Mouse (Mus musculus) testis, adult 2 months (tissue): ENCODE data around the gene Blm. TPM values are rescaled to one million over a fixed set of nuclear protein-coding genes. Genes with fewer than 3 reads are reported as not detected.
A peak's percentile ranks its signal among the peaks of the same experiment; 100 is the strongest.

Source experiments
- H3K27ac ChIP-seq: fragments of 200-500 bp; 2 replicates; pipeline ENCODE4 v1.5.1; 2012; ENCODE audit warnings: low read depth, low read length; ENCODE audit not compliant: control insufficient read depth, insufficient read depth
- H3K27me3 ChIP-seq: fragments of 200-500 bp; 2 replicates; pipeline ENCODE4 v1.6.1; 2012; ENCODE audit warnings: mild to moderate bottlenecking, low read length, moderate library complexity; ENCODE audit not compliant: control insufficient read depth, insufficient read depth
- H3K36me3 ChIP-seq: fragments of 200-500 bp; 2 replicates; pipeline ENCODE4 v1.6.1; 2012; ENCODE audit warnings: mild to moderate bottlenecking, low read length; ENCODE audit not compliant: control insufficient read depth, insufficient read depth
- H3K4me1 ChIP-seq: fragments of 200-500 bp; 2 replicates; pipeline ENCODE4 v1.6.1; 2012; ENCODE audit warnings: low read length; ENCODE audit not compliant: control insufficient read depth, insufficient read depth
- H3K4me3 ChIP-seq: fragments of 200-500 bp; 2 replicates; pipeline ENCODE4 v1.5.1; 2012; ENCODE audit warnings: low read depth, mild to moderate bottlenecking, low read length, moderate library complexity, mixed read lengths; ENCODE audit not compliant: control insufficient read depth
- CTCF ChIP-seq: fragments of 200-500 bp; IDR thresholded peaks from 2 replicates; pipeline ENCODE4 v1.5.1; 2012; ENCODE audit warnings: low read depth, mild to moderate bottlenecking, inconsistent platforms, low read length, moderate library complexity; ENCODE audit not compliant: control insufficient read depth, insufficient read depth, insufficient replicate concordance
- POLR2A ChIP-seq: fragments of 200-500 bp; IDR thresholded peaks from 2 replicates; pipeline ENCODE4 v1.6.1; 2012; ENCODE audit warnings: low read depth, mild to moderate bottlenecking, inconsistent platforms, low read length, moderate library complexity; ENCODE audit not compliant: control insufficient read depth
- polyA plus RNA-seq: library from polyadenylated mRNA; depleted of rRNA; stranded (reverse); fragments of >200 nt; gene quantifications from 2 replicates; pipeline ENCODE4 v1.2.3, GENCODE M21; 2012

Blm gene
- polyA plus RNA-seq, 1 experiment, result 7.0 TPM

GRCm38 (mm10) chr7:80445492-80445891 is 89.4 kb downstream of the Blm start:
- Histone ChIP-seq H3K36me3 (no peaks in the 10 kb centered on the region), H3K27me3 (no peaks in the 10 kb centered on the region), H3K4me1 (no peaks in the 10 kb centered on the region), H3K4me3 (no peak overlapping the region), H3K27ac (0 out of 2 replicates have a peak overlapping the region, but pooled peaks have one; percentile 19)
- TF ChIP-seq CTCF (no peak), POLR2A (no peak)

- Histone ChIP-seq H3K4me3 (no peak overlapping the region), H3K27ac (no peak overlapping the region), H3K4me1 (no peaks in the 10 kb centered on the region), H3K27me3 (no peaks in the 10 kb centered on the region), H3K36me3 (no peaks in the 10 kb centered on the region)
- no peak for TF ChIP-seq CTCF
- TF ChIP-seq POLR2A, result no peak
Observed at GRCm38 (mm10) chr7:80444401-80445249, 90.3 kb downstream of the Blm start.

DNA sequence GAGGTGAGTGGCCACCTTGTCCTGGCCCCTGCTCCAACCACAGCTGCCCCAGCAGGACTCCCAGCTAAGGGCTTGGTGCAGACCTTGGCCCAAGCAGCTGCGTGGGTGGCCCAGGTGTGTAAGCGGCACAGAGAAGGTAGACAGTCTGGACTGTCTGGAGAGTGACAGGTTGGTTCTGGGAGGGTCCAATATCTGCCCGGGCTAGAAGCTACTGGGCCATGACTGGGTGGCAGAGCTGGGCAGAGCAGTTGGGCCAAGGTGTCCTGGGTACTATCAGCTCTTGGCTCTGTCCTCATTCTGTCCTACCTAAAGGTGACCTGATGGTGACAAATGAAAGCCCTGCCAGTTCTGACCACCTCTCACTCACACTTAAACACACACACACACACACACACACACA is 91.8 kb downstream of the Blm start:
- TF ChIP-seq CTCF (no peak), POLR2A (no peak)
- no peaks in the 10 kb centered on the region for H3K27me3 ChIP-seq
- no peak overlapping the region for H3K4me3 ChIP-seq
- H3K27ac ChIP-seq, result no peak overlapping the region
- H3K4me1 ChIP-seq, result peaks cover 6% of the 10 kb centered on the region
- H3K36me3 ChIP-seq, result no peaks in the 10 kb centered on the region

DNA sequence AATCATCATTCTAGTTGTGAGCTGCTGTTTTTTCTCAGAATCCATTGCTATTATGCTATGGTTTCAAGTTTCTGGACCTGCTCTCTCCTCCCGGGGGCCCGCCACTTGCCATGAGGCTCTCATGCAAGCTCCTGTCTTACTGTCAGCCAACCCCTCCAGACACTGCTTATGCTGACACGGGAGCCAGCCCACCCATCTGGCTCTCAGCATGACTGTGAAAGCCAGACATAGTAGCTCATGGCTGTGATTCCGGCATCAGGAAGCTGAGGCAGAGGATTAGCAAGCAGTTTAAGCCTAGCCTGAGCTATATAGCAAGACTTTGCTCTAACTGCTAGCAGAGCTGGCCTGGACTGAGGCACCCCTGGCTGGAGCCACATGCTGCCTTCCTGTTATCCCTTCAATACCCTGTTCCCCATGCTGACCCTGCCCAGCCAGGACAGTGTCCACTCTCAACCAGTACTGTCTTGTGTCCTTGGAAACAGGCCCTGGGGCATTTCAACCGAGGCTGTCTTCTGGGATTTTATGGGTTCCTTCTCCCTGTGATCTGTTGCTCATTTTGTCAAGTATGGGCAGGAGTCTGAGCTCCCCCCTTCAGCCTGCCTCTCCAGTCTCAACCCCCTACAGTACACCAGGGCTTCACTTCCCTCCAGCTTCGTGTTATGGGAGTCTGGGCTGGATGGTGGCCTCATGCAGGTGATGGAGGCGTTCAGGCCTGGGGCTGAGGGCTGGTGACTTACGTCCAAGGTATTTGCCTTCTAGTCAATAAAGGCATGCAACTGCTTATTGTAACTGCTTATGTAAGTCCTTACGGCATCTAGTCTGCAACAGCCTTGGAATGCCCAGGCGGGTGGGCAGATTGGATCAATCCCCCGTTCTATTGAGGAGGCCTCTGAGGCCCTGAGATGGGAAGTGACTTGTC is 92.7 kb downstream of the Blm start:
- Histone ChIP-seq H3K27ac (no peak overlapping the region), H3K4me3 (no peak overlapping the region), H3K27me3 (no peaks in the 10 kb centered on the region), H3K36me3 (no peaks in the 10 kb centered on the region), H3K4me1 (peaks cover 6% of the 10 kb centered on the region)
- TF ChIP-seq CTCF (no peak), POLR2A (no peak)

DNA sequence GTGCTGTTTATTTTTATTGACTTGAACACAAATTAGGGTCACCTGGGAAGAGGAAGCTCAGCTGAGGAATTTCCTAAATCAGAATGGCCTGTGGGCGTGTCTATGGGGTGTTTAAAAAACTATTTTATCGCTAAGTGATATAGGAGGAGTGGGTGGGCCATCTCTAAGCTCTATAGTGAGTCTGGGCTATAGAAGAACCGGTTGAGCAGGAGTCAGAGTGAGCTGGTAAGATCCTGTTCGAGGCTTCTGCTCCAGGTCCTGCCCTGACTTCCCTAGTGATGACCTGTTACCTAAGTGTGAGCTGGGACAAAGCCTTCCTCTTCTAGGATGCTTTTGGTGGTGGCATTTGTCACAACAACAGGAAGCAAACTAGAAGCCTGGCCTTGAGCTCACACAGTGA is 94.2 kb downstream of the Blm start:
- no peak overlapping the region for H3K4me3 ChIP-seq
- H3K4me1 ChIP-seq, result peaks cover 6% of the 10 kb centered on the region
- no peak overlapping the region for H3K27ac ChIP-seq
- H3K27me3 ChIP-seq, result no peaks in the 10 kb centered on the region
- H3K36me3 ChIP-seq, result no peaks in the 10 kb centered on the region
- no peak for TF ChIP-seq POLR2A
- no peak for TF ChIP-seq CTCF

GRCm38 (mm10) chr7:80439789-80440488 is 95.0 kb downstream of the Blm start:
- Histone ChIP-seq H3K4me1 (peaks cover 6% of the 10 kb centered on the region), H3K27me3 (no peaks in the 10 kb centered on the region), H3K36me3 (no peaks in the 10 kb centered on the region), H3K4me3 (no peak overlapping the region), H3K27ac (no peak overlapping the region)
- no peak for TF ChIP-seq CTCF
- TF ChIP-seq POLR2A, result no peak
